Mouse (Mus musculus): ENCODE measurements around the gene Fam107a.

Fam107a gene

GRCm38 (mm10) chr14:8317194-8318097 lies at the start of gene Fam107a:
Gene Fam107a (minus strand): TSS chr14:8318023.
- no peak for DNase-seq

- no peak for DNase-seq
Measured at GRCm38 (mm10) chr14:8367121-8367520, 49.3 kb upstream of the Fam107a start.

- DNase-seq: no peak
Measured at GRCm38 (mm10) chr14:8365833-8366232, 48.0 kb upstream of the Fam107a start.

GRCm38 (mm10) chr14:8356836-8357235 lies 39.0 kb upstream of the Fam107a start:
- DNase-seq: no peak

- peak; percentile 89 to 90 for DNase-seq
Measured at GRCm38 (mm10) chr14:8355999-8356501, 38.2 kb upstream of the Fam107a start.

- no peak for DNase-seq
Measured at GRCm38 (mm10) chr14:8348927-8349326, 31.1 kb upstream of the Fam107a start.

GRCm38 (mm10) chr14:8346255-8346997 lies 28.6 kb upstream of the Fam107a start:
- DNase-seq: peak; percentile 94 to 99

GRCm38 (mm10) chr14:8345566-8345965 lies 27.7 kb upstream of the Fam107a start:
- peak; percentile 68 to 76 for DNase-seq

- peak in 1 of 2 experiments; percentile 53 for DNase-seq
Measured at GRCm38 (mm10) chr14:8342509-8343106, 24.8 kb upstream of the Fam107a start.

- no peak for DNase-seq
Measured at GRCm38 (mm10) chr14:8340226-8340625, 22.4 kb upstream of the Fam107a start.

GRCm38 (mm10) chr14:8335947-8336346 lies 18.1 kb upstream of the Fam107a start:
- no peak for DNase-seq

GRCm38 (mm10) chr14:8334511-8334910 lies 16.7 kb upstream of the Fam107a start:
- peak; percentile 47 to 74 for DNase-seq

GRCm38 (mm10) chr14:8332314-8333252 lies 14.8 kb upstream of the Fam107a start:
- DNase-seq: no peak

- peak; percentile 89 to 91 for DNase-seq
Measured at GRCm38 (mm10) chr14:8331307-8331905, 13.6 kb upstream of the Fam107a start.

GRCm38 (mm10) chr14:8330390-8330789 lies 12.6 kb upstream of the Fam107a start:
- DNase-seq: no peak

GRCm38 (mm10) chr14:8329552-8329951 lies 11.7 kb upstream of the Fam107a start:
- no peak for DNase-seq

GRCm38 (mm10) chr14:8327371-8327770 lies 9.5 kb upstream of the Fam107a start:
- DNase-seq: no peak

GRCm38 (mm10) chr14:8326961-8327360 lies 9.1 kb upstream of the Fam107a start:
- no peak for DNase-seq

GRCm38 (mm10) chr14:8325746-8326145 lies 7.9 kb upstream of the Fam107a start:
- DNase-seq: no peak

- DNase-seq: no peak
Measured at GRCm38 (mm10) chr14:8320528-8320927, 2.7 kb upstream of the Fam107a start.

GRCm38 (mm10) chr14:8316366-8317193 lies 1.2 kb downstream of the Fam107a start:
- DNase-seq: no peak
